Mouse (Mus musculus) heart, postnatal 25 days (tissue): ENCODE results near the gene Dirc2. TPM values are rescaled to one million over a fixed set of nuclear protein-coding genes. Genes with fewer than 3 reads are reported as not detected.
A peak's percentile ranks its signal among the peaks of the same experiment; 100 is the strongest.

Source experiments
- DNase-seq: peaks from one replicate; pipeline ENCODE4 v3.0.0; 2022; ENCODE audit warnings: low spot score
- intact Hi-C: fragments of 180-260 bp; cut with DNase I; formaldehyde crosslinking; loops from one replicate; pipeline ENCODE4 v1.15.1; 2025
- total RNA-seq, 2 experiments: library from RNA; stranded (reverse); gene quantifications; 2 replicates each; pipeline ENCODE4 v1.2.3; 2021

Gene Dirc2
- total RNA-seq, 2 experiments from 2014 or later = 54.2 to 63.4 TPM

DNA sequence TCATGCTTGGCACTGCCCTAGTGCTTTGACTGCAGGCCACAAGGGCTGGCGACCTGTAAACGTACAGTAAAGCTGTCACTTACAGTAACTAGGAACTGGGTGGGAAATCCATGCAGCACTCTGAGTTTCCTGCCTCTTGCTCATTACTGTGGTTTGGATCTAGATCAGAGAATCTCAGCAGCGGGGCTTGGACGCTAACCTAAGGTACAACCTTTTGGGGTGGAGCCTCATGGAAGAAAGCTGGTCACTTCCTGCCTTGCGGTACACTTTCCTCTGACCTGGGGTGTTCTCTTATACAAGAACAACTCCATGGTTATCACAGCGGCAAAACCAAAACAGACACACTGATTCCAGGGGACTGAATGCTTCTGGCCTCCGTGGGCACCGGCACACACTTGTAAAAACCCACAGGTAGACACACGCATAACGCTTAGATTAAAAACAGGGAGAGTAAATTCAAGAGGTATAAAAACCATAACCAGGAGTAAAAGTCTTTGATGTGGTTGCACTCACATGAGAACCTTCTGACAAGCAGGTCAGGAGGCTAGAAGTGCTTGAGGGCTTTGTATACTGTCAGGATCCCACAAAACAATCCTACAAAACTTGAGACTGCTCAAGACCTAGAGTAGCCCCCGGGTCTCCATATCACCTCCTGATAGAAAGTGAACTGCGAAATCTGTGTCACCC, 26.8 kb downstream of the Dirc2 start:
- no peak for DNase-seq
- intact Hi-C loops = no loop called here

DNA sequence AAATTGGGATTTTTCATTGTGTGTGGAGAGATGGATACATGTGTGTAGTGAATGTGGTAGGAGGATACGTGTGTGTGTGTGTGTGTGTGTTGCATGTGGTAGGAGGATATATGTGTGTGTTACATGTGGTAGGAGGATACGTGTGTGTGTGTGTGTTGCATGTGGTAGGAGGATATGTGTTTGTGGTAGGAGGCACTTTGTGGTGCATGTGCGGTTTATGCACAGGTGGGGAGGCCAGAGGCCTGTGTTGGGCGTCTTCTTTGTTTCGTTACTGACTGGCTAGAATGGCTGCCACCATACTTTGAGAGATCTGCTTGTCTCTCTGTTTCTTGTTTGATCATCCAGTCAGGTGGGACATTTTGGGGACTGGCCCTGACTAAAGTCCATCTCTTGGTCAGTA, 27.5 kb downstream of the Dirc2 start:
- DNase-seq = no peak
- intact Hi-C loops = no loop called here

DNA sequence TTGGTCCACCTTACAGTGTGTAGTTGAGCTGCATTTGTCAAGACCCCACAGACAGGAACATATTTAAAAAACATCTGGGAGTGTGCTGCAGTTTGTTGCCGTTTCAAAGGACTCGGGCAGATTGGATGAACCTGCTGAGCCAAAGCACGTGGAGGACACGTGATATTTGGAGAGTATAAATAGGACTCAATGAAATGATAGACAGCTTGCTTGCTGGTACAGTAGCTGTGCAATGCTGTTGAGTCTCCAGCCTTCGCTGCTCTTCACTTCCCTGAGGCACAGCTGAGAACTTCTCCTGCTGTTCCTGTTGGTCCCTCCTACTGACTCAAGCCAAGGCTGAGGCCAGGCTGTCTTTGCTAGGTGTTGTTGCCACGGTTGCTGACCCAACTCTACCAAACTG, 28.2 kb downstream of the Dirc2 start:
- no peak for DNase-seq
- intact Hi-C loops = no loop called here

DNA sequence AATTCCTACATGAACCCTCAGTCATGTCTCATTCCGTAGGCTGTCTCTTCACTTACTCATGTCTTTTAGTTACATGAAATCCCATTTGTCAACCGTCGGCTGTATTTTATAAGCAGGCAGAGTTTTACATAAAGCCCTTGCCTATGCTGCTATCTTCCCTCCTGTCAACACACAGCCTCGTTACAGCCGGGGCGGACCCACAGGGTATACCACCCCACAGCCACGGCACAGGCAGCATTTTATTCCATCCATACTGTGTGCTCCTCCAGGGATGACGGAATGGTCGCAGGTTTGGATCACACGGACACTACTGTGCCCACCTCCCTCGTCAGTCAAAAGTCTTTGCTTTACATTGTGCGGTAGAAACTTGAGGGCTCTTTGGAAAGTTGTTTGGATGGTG, 28.8 kb downstream of the Dirc2 start:
- DNase-seq = no peak
- intact Hi-C loops = no loop called here

DNA sequence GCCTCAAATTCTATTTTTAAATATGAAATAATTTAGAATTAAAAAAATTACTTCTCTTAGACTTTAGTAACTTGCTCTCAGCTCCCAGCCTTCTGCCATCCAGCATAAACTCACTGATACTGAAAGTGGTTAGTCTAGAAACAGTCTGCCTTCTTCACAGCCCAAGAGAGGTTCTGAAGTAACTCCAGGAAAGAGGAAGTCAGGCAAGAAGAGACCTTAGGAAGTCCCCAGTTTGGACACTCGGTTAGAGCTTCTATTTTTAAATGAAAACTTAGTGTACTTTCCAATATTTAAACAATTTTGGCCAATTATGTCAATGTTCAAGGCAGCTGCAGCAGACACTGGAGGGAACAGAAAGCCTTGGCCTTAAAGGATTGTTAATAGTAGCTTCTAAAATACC, 29.6 kb downstream of the Dirc2 start:
- no peak for DNase-seq
- intact Hi-C loops = no loop called here

DNA sequence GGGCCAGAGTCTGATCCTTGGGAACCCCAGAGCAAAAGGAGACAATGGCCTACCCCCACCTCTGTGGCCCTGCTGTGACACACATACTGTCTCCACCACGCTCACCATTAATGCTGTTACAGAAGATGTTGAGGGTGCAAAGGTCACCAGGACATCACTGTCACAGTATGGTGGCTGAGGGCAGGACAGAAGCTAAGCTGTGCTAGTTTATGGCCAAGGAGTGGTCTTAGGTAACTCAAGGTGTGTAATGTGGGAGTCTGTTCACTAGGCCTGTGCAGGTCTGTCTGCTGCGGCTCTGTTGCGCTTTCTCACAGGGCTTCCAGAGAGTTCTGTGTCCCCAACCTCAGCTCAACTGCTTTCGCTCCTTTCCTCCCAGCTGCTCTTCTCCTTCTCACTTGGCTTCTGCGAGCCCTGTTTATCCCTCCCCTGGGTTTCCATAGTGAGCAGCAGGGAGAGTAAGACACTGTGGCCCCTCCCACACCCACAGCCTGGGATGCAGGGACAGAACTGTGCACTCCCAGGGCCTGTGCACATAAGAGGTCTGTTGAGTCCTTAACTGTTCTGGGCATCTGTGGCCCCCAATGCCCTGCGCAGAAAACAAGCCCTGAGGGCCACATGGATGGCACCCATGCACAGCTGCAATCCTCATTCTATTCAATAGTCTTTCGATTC, 30.9 kb downstream of the Dirc2 start:
- intact Hi-C loops = no loop called here
- no peak for DNase-seq

DNA sequence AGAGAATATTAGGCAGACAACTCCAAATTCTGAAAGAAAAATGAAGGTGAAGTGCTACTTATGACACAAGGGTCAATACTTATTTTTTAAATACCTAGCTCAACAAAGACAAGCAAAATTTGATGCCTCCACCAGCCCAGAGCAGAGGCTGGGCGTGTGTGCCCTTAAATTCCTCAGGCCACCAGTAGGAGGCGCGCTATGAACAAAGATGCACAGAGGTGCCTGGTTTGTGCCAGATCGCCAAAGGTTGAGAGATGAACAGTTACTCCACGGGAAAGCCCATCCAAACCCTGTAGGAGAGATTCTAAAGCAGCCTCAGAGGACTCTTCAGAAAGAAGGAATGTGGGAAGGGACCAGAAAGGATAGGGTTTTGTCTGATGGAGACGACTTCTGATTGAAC, 35.1 kb downstream of the Dirc2 start:
- intact Hi-C loops = loop anchor here (1.0 to 5.0 kb wide), 2 partner anchors 83 to 417 kb away; no protein-coding TSS in a partner anchor
- peak; percentile 25 for DNase-seq

DNA sequence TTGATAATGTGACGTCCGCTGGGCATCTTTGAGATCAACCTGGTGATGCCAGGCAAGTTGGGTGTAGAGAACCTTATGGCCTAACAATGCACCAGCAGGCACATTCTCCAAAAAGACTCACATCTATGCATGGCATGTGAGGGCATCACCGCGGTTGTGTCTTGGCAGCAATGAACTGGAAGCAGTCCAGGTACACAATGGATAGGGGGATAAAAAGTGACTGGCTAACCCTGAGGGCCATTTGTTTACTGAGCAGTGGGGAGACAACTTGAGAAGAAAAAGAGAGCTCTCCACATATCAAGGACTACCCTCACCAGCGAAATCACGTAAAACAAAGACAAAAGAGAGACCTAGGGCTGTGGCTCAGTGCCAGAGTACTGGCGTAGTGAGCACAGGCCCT, 37.1 kb downstream of the Dirc2 start:
- no peak for DNase-seq
- intact Hi-C loops = loop anchor here (5.0 kb wide), 1 partner anchor 415 kb away; no protein-coding TSS in a partner anchor

DNA sequence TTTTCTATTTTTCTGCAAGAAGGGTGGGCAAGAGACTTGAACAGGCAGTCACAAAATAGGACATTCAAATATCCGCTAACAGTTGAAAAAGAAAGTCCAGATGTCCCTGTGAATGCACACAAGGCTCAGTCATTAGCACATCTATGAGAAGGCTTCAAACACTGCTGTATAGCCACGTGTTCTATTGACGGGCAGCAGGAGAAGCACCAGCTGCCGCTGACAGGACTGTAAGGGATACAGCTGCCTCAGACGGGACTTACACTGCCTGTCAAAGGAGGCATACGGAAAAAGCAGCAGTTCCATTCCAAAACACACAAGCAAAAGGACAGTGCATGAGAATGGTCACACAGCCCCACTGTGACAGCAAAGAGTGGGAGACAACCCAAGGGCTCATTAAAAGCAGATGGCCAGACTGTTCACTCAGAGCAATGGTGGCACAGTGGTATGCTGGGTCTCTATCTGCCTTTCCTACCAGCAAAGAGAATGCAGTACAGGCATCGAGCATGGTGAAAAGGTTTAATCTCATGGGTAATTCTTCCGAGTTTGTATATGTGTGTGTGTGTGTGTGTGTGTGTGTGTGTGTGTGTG, 39.9 kb downstream of the Dirc2 start:
- intact Hi-C loops = no loop called here
- DNase-seq = no peak

DNA sequence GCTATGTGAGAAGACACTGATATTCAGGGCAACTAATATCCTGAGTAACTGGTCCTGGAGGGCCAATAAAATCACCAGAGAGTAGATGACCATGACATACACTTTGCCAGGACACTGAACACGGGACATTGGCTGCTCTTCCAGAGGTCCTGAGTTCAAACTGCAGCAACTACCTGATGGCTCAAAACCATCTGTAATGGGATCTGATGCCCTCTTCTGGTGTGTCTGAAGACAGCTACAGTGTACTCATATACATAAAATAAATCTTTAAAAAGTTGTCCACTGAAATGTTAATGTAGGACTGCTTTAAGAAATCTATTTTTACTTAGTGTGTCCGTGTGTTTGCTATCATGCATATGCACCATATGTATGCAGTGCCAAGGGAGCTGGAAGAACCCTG, 42.6 kb downstream of the Dirc2 start:
- no peak for DNase-seq
- intact Hi-C loops = no loop called here

DNA sequence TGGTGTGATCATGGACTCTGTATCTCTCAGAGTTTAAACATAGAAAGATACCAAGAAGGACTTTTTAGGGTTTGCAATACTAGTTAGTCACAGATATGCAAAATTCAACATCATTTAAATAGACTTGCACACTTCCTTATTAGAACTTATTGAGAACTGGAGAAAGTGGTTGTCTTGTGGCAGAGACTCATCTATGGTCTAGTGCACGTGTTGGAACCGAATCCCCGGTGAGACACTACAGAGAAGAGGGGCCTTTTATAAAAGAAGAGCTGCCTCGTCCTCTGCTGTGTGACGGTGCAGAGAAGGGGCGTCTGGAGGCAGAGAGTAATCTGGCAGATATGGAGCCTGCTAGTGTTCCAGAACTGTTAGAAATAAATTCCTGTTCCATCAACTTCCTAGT, 44.6 kb downstream of the Dirc2 start:
- intact Hi-C loops = no loop called here
- no peak for DNase-seq

DNA sequence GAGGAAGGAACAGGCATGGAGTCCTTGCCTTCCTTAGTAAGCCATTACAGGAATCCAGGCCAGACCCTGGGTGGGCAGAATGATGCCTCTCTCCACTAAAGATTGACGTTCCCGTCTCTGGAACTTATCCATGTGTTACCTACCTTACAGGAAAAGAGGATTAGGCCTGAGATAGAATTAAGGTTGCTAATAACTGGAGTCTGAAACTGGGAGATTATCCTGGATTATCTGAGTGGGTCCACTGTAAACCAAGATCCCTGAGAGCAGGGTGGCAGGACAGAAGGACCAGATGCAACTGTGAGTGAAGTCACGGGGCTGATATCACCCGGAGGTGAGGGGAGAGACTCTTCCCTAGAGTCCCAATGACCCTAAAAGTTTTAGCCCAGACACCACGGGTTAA, 51.4 kb downstream of the Dirc2 start:
- intact Hi-C loops = no loop called here
- DNase-seq = no peak

DNA sequence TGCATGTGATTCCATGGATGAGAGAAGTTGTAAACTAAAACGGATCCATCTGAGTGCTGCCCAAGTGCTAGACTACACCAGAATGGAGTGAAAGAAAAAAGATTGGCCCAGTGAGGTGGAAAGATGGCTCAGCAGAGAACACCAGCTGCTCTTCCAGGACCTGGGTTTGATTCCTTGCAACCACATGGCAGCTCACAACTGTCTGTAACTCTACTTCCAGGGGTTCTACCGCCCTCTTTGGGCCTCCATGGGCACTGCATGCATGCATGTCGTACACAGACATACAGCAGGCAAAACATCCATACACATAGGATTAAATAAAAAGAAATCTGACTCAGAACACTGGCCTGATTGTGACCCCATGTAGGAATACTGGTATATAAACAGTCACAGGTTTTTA, 52.9 kb downstream of the Dirc2 start:
- DNase-seq = no peak
- intact Hi-C loops = no loop called here

DNA sequence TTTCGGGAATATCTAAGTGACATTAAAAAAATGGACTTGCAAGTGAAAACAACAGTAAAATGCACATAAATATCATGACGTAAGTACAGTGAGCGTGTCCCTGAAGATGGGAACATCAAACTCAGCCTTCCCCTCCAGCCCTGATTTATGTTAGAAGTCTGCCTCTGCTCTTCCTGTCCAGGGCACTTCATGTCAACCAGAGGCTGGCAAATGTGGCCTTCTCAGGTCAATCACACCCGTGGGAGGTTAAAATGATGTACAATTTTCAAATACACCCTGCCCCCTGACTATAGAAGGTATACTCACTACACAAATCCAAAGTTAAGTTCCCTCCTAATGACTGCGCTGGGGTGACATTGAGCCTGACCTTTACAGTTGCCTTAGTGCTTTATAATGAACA, 53.4 kb downstream of the Dirc2 start:
- intact Hi-C loops = no loop called here

DNA sequence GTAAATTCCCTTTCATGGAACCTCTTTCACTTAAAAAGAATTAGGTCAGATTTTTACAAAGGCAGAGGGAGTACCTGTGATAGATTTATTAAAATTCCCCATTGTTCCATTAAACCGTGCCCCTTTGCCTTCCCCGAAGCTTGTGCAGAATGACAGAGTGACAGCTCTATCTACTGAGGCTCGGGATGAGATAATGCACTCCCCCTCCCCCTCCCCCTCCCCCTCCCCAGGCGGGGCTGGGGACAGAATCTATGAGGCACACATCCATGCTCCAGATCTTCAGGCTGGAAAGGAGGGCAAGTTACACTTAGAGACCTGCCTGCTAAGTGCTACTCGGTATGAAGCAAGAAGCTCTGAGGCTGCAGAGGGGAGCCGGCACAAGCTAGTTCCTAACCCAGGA, 53.8 kb downstream of the Dirc2 start:
- intact Hi-C loops = no loop called here
- no peak for DNase-seq

More for the DNA sequence above, 53.4 kb downstream of the Dirc2 start:
- no peak for DNase-seq

DNA sequence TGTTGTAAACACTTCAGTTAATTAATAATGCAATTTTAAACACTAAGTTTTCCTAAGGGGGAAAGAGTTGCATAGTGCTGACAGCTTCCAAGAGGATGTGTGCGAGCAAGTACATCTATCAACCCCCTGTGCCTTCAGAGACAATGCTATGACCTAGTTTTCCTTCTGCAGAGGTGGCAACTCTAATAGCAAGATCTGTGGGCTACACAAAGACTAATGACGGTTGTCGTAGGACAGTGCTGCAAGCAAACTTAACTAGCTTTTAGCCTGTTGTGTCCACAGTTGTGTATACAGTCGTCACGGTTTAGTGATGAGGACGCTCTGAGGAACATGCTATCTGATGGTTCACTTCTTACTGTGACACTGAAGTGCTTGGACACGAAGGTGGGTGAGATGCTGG, 54.5 kb downstream of the Dirc2 start:
- no peak for DNase-seq
- intact Hi-C loops = no loop called here

DNA sequence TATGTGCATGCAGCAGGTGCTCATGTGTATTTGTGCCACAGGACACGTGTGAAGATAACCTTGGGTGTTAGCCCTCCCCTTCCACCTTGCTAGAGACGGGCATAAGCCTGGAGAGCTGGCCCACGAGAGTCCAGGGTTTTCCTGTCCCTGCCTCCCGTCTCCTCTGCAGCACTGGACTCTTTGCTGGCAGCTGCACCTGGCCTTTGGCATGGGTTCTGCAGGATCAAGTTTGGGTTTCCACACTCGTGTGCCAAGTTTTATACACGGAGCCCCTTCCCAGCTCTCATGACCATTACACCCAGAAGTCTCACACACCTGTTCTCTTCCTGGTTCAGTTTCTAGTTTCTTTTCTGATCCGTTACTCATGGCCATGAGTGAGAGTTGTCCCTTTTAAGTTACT, 55.5 kb downstream of the Dirc2 start:
- no peak for DNase-seq
- intact Hi-C loops = no loop called here

DNA sequence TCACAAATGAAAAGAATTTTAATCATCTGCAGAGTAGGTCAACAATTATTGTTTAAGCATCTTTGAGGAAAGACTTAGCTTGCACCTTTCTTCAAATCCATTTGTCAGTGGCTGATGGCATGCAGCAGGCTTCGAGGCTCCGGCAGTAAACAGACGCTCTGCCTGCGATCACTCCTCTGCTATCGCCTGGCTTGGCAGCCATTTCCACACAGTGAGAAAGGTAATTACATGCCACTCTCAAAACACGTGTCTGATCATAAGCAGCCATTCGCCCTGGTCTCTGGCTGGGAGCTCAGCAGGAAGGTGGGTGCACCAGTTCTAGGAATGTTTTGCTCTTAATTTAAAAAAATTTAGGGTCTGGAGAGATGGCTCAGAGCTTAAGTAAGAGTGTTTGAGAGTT, 58.2 kb downstream of the Dirc2 start:
- intact Hi-C loops = no loop called here
- DNase-seq = no peak

DNA sequence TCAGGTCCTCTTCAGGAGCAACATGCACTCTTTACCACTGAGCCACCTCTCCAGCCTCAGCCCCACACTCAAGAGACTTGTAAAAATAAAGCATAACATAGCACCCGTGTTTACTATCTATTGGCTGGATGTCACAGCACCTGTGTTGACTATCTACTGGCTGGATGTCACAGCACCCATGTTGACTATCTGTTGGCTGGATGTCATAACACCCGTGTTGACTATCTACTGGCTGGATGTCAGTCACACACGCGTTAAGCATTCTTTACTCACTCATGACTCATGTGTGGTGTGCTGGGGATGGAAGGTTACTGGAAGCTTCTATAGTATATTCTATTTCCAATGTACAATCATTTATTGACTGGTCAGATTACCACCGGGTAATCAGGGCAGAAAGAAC, 62.2 kb downstream of the Dirc2 start:
- intact Hi-C loops = no loop called here
- no peak for DNase-seq

DNA sequence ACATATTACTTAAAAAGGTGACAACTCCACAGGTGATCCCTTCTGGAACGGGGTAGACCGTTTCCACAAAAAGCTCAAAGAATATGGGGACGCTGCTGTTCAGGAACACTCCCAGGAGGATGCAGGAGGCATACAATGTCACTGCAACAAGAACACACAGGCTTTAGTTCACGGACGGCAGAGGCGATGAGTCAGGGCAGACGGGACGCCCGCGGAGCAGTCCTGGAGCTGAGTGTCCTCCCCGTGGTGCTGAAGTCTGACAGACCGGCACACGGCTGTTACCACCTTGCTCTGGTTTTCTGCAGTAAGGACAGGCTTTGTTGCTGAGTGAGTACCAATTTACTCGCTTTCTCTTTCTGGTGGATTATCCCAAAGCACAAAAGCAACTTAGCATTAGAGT, 64.4 kb downstream of the Dirc2 start:
- DNase-seq = no peak
- intact Hi-C loops = no loop called here
